Comparison of ENCODE assay signal across 16 mouse cellular contexts in genomic region chr12:104678462-104678861, GRCm38 (mm10).
DNase-seq lines count a peak whose midpoint lies in the region; ATAC-seq and TF ChIP-seq lines count a peak whose summit lies in the region.
"Had no signal": no experiment of that assay in that cellular context is flagged by ENCODE, and none has a peak within 500 bp of the region (broad histone marks: within the 10 kb centered on the region; RNA-seq: fewer than 3 reads in every experiment).

No protein-coding gene starts in this region.

- H3K9me3 ChIP-seq in intestine, embryonic 14.5 days (ENCODE audit: control insufficient read depth, low read length) = no peaks in the 10 kb centered on the region
- H3K9me3 ChIP-seq in intestine, postnatal 0 days (ENCODE audit: control insufficient read depth) = no peaks in the 10 kb centered on the region
- no peaks in the 10 kb centered on the region; the same call in 1 of the 2 replicates for H3K9me3 ChIP-seq in forebrain, embryonic 14.5 days (replicated peaks; ENCODE audit: control insufficient read depth, low read length)
- peaks cover 11% of the 10 kb centered on the region; the same call in 1 of the 2 replicates for H3K9me3 ChIP-seq in limb, embryonic 12.5 days
- no peaks in the 10 kb centered on the region for H3K9me3 ChIP-seq in neural tube, embryonic 15.5 days (replicated peaks)
- no peaks in the 10 kb centered on the region for H3K9me3 ChIP-seq in heart, embryonic 10.5 days

- H3K4me3 ChIP-seq in intestine, embryonic 14.5 days (ENCODE audit: low read depth, low read length) = no peak overlapping the region
- H3K4me3 ChIP-seq in intestine, postnatal 0 days (ENCODE audit: low read depth, low read length) = no peak overlapping the region
- no peak overlapping the region for H3K4me3 ChIP-seq in forebrain, embryonic 14.5 days (ENCODE audit: low read depth, low read length)
- H3K4me3 ChIP-seq in limb, embryonic 12.5 days (replicated peaks) = no peak overlapping the region
- no peak overlapping the region for H3K4me3 ChIP-seq in neural tube, embryonic 15.5 days (replicated peaks)
- no peak overlapping the region for H3K4me3 ChIP-seq in heart, embryonic 10.5 days
- H3K4me3 ChIP-seq in thymus, adult 2 months (ENCODE audit: control insufficient read depth, insufficient read depth, low read length) = no peak overlapping the region
- H3K4me3 ChIP-seq: left cerebral cortex, adult 2 months; liver, embryonic 13.5 days; myocyte had no signal

- no peak for TF ChIP-seq CTCF in intestine, postnatal 0 days (IDR thresholded peaks at IDR 0.05; ENCODE audit: low read depth)
- no peak for TF ChIP-seq CTCF in thymus, adult 2 months (IDR thresholded peaks at IDR 0.05; ENCODE audit: borderline replicate concordance, control insufficient read depth, extremely low read depth, insufficient read depth, low read length, poor library complexity)

- no peaks in the 10 kb centered on the region for H3K27me3 ChIP-seq in intestine, embryonic 14.5 days (replicated peaks; ENCODE audit: control insufficient read depth, insufficient read depth, low read length)
- no peaks in the 10 kb centered on the region for H3K27me3 ChIP-seq in intestine, postnatal 0 days (replicated peaks; ENCODE audit: control insufficient read depth, insufficient read depth, low read length)
- H3K27me3 ChIP-seq in forebrain, embryonic 14.5 days (replicated peaks; ENCODE audit: control insufficient read depth, insufficient read depth, low read length) = no peaks in the 10 kb centered on the region
- peaks cover 13% of the 10 kb centered on the region for H3K27me3 ChIP-seq in limb, embryonic 12.5 days
- 0 out of 2 replicates have a peak, but pooled peaks cover 2% of the 10 kb centered on the region for H3K27me3 ChIP-seq in neural tube, embryonic 15.5 days (replicated peaks)
- H3K27me3 ChIP-seq in heart, embryonic 10.5 days (ENCODE audit: insufficient read depth, poor library complexity, severe bottlenecking) = 0 out of 2 replicates have a peak, but pooled peaks cover 11% of the 10 kb centered on the region
- H3K27me3 ChIP-seq in thymus, adult 2 months (ENCODE audit: control insufficient read depth, insufficient read depth, low read length) = no peaks in the 10 kb centered on the region
- H3K27me3 ChIP-seq: liver, embryonic 13.5 days had no signal

- peak overlapping the region; percentile 18 for H3K4me2 ChIP-seq in intestine, embryonic 14.5 days (ENCODE audit: low read length)
- H3K4me2 ChIP-seq in intestine, postnatal 0 days (replicated peaks; ENCODE audit: low read depth) = no peak overlapping the region
- H3K4me2 ChIP-seq in forebrain, embryonic 14.5 days (ENCODE audit: low read length) = peak overlapping the region; percentile 32
- H3K4me2 ChIP-seq in limb, embryonic 12.5 days = peak overlapping the region; percentile 50
- H3K4me2 ChIP-seq in neural tube, embryonic 15.5 days = peak overlapping the region; percentile 34
- H3K4me2 ChIP-seq: liver, embryonic 13.5 days had no signal

- 29% methylated on average over 11 of the region's 14 CpGs for WGBS in intestine, embryonic 14.5 days
- WGBS in intestine, postnatal 0 days = 64% methylated on average over 13 of the region's 14 CpGs
- 15% methylated on average over 11 of the region's 14 CpGs for WGBS in forebrain, embryonic 14.5 days
- 34% methylated on average over 12 of the region's 14 CpGs for WGBS in limb, embryonic 12.5 days
- 40% methylated on average over 11 of the region's 14 CpGs for WGBS in neural tube, embryonic 15.5 days
- 80% methylated on average over 12 of the region's 14 CpGs for WGBS in heart, embryonic 10.5 days
- 95% methylated on average over 11 of the region's 14 CpGs for WGBS in thymus, adult 2 months

- no peak for TF ChIP-seq POLR2A in thymus, adult 2 months (IDR thresholded peaks at IDR 0.05; ENCODE audit: control insufficient read depth, extremely low read depth, insufficient read depth, low read length, poor library complexity)

- DNase-seq in intestine, embryonic 14.5 days (ENCODE audit: low spot score) = no peak
- peak; percentile 5 for DNase-seq in forebrain, embryonic 14.5 days (ENCODE audit: low spot score)
- DNase-seq in kidney, postnatal 4 days = no peak
- DNase-seq in heart, embryonic 10.5 days (ENCODE audit: low spot score) = no peak
- no peak for DNase-seq in thymus, adult 2 months
- DNase-seq: adrenal gland, postnatal 36 days; B cell, adult 2 months; cerebellum, adult 11 months; heart, postnatal 10 days; kidney, adult 2 months; liver, embryonic 13.5 days had no signal

- ATAC-seq in intestine, embryonic 14.5 days (replicated peaks; ENCODE audit: low FRiP score, low TSS enrichment, low read depth) = 0 out of 2 replicates have a peak, but pooled peaks have one; percentile 32
- ATAC-seq in intestine, postnatal 0 days = no peak
- ATAC-seq in forebrain, embryonic 14.5 days = no peak
- no peak for ATAC-seq in limb, embryonic 12.5 days (ENCODE audit: insufficient number of reproducible peaks, insufficient read depth, low FRiP score, low TSS enrichment, low read depth)
- ATAC-seq in neural tube, embryonic 15.5 days (ENCODE audit: low FRiP score) = no peak

- no peaks in the 10 kb centered on the region for H3K36me3 ChIP-seq in intestine, embryonic 14.5 days (ENCODE audit: control insufficient read depth, insufficient read depth, low read length)
- H3K36me3 ChIP-seq in intestine, postnatal 0 days (ENCODE audit: control insufficient read depth, insufficient read depth) = no peaks in the 10 kb centered on the region
- no peaks in the 10 kb centered on the region for H3K36me3 ChIP-seq in forebrain, embryonic 14.5 days (ENCODE audit: control insufficient read depth, insufficient read depth, low read length)
- no peaks in the 10 kb centered on the region for H3K36me3 ChIP-seq in limb, embryonic 12.5 days
- no peaks in the 10 kb centered on the region for H3K36me3 ChIP-seq in neural tube, embryonic 15.5 days
- H3K36me3 ChIP-seq in heart, embryonic 10.5 days = no peaks in the 10 kb centered on the region
- H3K36me3 ChIP-seq in thymus, adult 2 months (ENCODE audit: control insufficient read depth, insufficient read depth, low read length) = no peaks in the 10 kb centered on the region
- H3K36me3 ChIP-seq: liver, embryonic 13.5 days had no signal

- H3K4me1 ChIP-seq in intestine, embryonic 14.5 days (replicated peaks; ENCODE audit: control insufficient read depth, insufficient read depth, low read length) = 0 out of 2 replicates have a peak, but pooled peaks cover 2% of the 10 kb centered on the region
- H3K4me1 ChIP-seq in intestine, postnatal 0 days (replicated peaks; ENCODE audit: control insufficient read depth, insufficient read depth, low read length) = no peaks in the 10 kb centered on the region
- peaks cover 8% of the 10 kb centered on the region; the same call in 1 of the 2 replicates for H3K4me1 ChIP-seq in forebrain, embryonic 14.5 days (ENCODE audit: control insufficient read depth, insufficient read depth, low read length)
- H3K4me1 ChIP-seq in limb, embryonic 12.5 days (replicated peaks) = peaks cover 53% of the 10 kb centered on the region
- H3K4me1 ChIP-seq in neural tube, embryonic 15.5 days = peaks cover 13% of the 10 kb centered on the region
- peaks cover 28% of the 10 kb centered on the region for H3K4me1 ChIP-seq in heart, embryonic 10.5 days
- no peaks in the 10 kb centered on the region for H3K4me1 ChIP-seq in thymus, adult 2 months (replicated peaks; ENCODE audit: control insufficient read depth, insufficient read depth, low read length)
- H3K4me1 ChIP-seq: liver, embryonic 13.5 days had no signal

- H3K27ac ChIP-seq in intestine, embryonic 14.5 days (ENCODE audit: low read depth) = no peak overlapping the region; the same call in 1 of the 2 replicates
- H3K27ac ChIP-seq in intestine, postnatal 0 days (ENCODE audit: low read depth, low read length) = no peak overlapping the region
- H3K27ac ChIP-seq in forebrain, embryonic 14.5 days (ENCODE audit: low read depth, low read length) = no peak overlapping the region
- 0 out of 2 replicates have a peak overlapping the region, but pooled peaks have one; percentile 45 for H3K27ac ChIP-seq in limb, embryonic 12.5 days
- no peak overlapping the region for H3K27ac ChIP-seq in neural tube, embryonic 15.5 days (replicated peaks)
- H3K27ac ChIP-seq in heart, embryonic 10.5 days = no peak overlapping the region
- no peak overlapping the region for H3K27ac ChIP-seq in thymus, adult 2 months (ENCODE audit: control insufficient read depth, insufficient read depth, low read length)
- H3K27ac ChIP-seq: left cerebral cortex, adult 2 months; liver, embryonic 13.5 days had no signal

- no peak overlapping the region for H3K9ac ChIP-seq in intestine, embryonic 14.5 days (ENCODE audit: low read length)
- H3K9ac ChIP-seq in intestine, postnatal 0 days (ENCODE audit: low read depth, low read length) = no peak overlapping the region
- H3K9ac ChIP-seq in forebrain, embryonic 14.5 days (ENCODE audit: low read length) = no peak overlapping the region
- no peak overlapping the region for H3K9ac ChIP-seq in limb, embryonic 12.5 days (replicated peaks)
- no peak overlapping the region for H3K9ac ChIP-seq in neural tube, embryonic 15.5 days (replicated peaks)
- H3K9ac ChIP-seq: liver, embryonic 13.5 days had no signal
